Mouse (Mus musculus): Measurements from ENCODE around the gene Rdh16f2. TPM values are rescaled to one million over a fixed set of nuclear protein-coding genes. Genes with fewer than 3 reads are reported as not detected.
"Not testable (repeated sequence)": the region's sequence is repeated elsewhere in the genome, so short reads cannot be mapped to it uniquely, and the experiment has no call there.

The Rdh16f2 gene
- polyA plus RNA-seq, 1 experiment from 2014 or later: not detected

DNA sequence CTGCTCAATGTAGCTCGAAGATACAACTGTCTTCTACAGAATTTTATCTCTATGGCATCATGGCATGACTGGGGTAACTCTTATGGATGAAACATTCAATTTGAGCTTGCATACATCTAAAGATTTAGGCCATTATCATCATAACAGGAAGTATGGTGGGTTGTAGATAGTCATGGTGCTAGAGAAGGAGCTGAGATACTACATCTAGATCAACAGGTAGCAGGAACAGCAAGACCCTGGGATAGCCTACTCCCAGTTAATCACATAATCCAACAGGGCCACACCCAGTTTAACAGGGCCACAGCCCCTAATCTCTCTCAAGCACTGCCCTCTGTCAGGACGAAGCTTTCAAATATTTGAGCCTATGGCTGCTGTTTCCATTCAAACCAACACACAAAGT is 25.5 kb upstream of the Rdh16f2 start:
- H3K9me3 ChIP-seq (ENCODE audit: control insufficient read depth, low read length): no peaks in the 10 kb centered on the region
- H3K4me1 ChIP-seq (ENCODE audit: control insufficient read depth, insufficient read depth, low read depth, low read length): no peaks in the 10 kb centered on the region
- no peak for ATAC-seq
- H3K4me2 ChIP-seq (ENCODE audit: low read length): no peak overlapping the region
- no peaks in the 10 kb centered on the region for H3K36me3 ChIP-seq (ENCODE audit: control insufficient read depth, insufficient read depth, low read length)
- no peak overlapping the region for H3K9ac ChIP-seq (ENCODE audit: low read depth, low read length)
- WGBS: 78% methylated on average over 2 of the region's 2 CpGs
- no peak overlapping the region for H3K4me3 ChIP-seq (ENCODE audit: low read length)
- no peak overlapping the region for H3K27ac ChIP-seq (ENCODE audit: low read depth, low read length)
- H3K27me3 ChIP-seq (replicated peaks; ENCODE audit: control insufficient read depth, insufficient read depth, low read length): no peaks in the 10 kb centered on the region

DNA sequence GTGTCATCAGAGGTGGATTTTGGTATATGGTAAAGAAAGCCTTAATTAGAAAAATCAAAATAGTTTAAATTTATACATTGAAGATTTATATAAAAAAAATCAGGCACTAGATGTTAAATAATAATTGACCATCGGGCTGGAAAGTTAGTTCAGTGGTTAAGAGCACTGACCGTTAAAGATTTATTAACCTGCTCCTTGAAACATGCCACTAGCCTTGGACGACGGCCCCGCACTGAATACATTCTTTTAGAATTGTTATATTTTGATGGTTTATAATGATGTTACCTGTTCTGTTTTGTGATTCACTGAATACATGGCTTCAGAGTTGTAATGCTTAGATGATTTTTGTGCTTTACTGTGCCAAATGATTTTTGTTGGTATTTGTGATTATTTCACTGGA is 20.3 kb upstream of the Rdh16f2 start:
- H3K4me1 ChIP-seq (ENCODE audit: control insufficient read depth, insufficient read depth, low read depth, low read length); H3K9ac ChIP-seq (ENCODE audit: low read depth, low read length); H3K27ac ChIP-seq (ENCODE audit: low read depth, low read length); H3K27me3 ChIP-seq (replicated peaks; ENCODE audit: control insufficient read depth, insufficient read depth, low read length); H3K9me3 ChIP-seq (ENCODE audit: control insufficient read depth, low read length); H3K4me3 ChIP-seq (ENCODE audit: low read length); H3K36me3 ChIP-seq (ENCODE audit: control insufficient read depth, insufficient read depth, low read length); H3K4me2 ChIP-seq (ENCODE audit: low read length); ATAC-seq: not testable (repeated sequence)
- 92% methylated on average over 5 of the region's 5 CpGs for WGBS

DNA sequence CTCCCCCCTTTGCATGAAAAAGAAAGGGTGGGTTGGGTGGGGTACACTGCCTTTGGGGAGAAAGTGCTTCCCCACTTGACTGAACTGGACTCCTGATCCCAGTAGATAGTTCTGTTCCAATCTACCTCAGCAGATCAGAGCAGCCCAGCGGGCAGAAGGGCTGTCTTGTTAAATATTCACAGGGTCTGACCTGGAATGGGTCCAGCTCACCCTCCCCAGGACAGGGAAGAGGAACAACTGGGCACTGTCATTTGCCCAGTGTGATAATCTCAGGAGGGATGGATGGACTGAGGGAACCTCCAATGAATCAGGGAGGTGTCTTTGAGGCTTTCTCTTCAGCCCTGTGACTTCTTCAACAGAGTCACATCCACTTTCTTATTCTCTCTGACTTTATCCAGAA is 18.2 kb upstream of the Rdh16f2 start:
- no peaks in the 10 kb centered on the region for H3K36me3 ChIP-seq (ENCODE audit: control insufficient read depth, insufficient read depth, low read length)
- no peaks in the 10 kb centered on the region for H3K4me1 ChIP-seq (ENCODE audit: control insufficient read depth, insufficient read depth, low read depth, low read length)
- H3K27ac ChIP-seq (ENCODE audit: low read depth, low read length): no peak overlapping the region
- H3K4me2 ChIP-seq (ENCODE audit: low read length): no peak overlapping the region
- H3K4me3 ChIP-seq (ENCODE audit: low read length): no peak overlapping the region
- no peak for ATAC-seq
- H3K9me3 ChIP-seq (ENCODE audit: control insufficient read depth, low read length): no peaks in the 10 kb centered on the region
- WGBS: 100% methylated on average over 1 of the region's 1 CpGs
- H3K27me3 ChIP-seq (replicated peaks; ENCODE audit: control insufficient read depth, insufficient read depth, low read length): no peaks in the 10 kb centered on the region
- no peak overlapping the region for H3K9ac ChIP-seq (ENCODE audit: low read depth, low read length)

DNA sequence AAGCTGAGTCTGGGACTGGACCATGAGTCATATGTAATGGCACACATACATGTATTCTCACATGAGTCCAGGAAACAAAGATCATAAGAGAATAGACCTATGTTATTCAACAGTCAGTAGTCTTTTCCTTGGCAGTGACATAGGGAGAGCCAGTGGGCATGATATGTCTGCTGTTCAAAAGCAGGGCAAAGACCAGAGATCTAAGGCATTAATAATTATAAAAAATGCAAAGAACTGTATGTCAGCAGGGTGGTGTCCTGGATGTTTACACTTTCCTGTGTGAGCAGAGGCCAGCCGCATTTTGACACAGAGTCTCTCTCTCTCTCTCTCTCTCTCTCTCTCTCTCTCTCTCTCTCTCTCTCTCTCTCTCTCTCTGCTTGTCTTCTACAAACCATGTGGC is 16.6 kb upstream of the Rdh16f2 start, which contains the start of gene Rdh19:
Rdh19 (plus strand) TSS at position 301 of the 400 bp plus-strand sequence.
- H3K27me3 ChIP-seq (replicated peaks; ENCODE audit: control insufficient read depth, insufficient read depth, low read length): no peaks in the 10 kb centered on the region
- no peaks in the 10 kb centered on the region for H3K9me3 ChIP-seq (ENCODE audit: control insufficient read depth, low read length)
- H3K4me3 ChIP-seq (ENCODE audit: low read length): no peak within 1 kb of the TSS
- no peak within 1 kb of the TSS for H3K27ac ChIP-seq (ENCODE audit: low read depth, low read length)
- ATAC-seq: no peak
- WGBS: 86% methylated on average over 1 of the region's 1 CpGs
- H3K4me1 ChIP-seq (ENCODE audit: control insufficient read depth, insufficient read depth, low read depth, low read length): no peaks in the 10 kb centered on the region
- no peak within 1 kb of the TSS for H3K9ac ChIP-seq (ENCODE audit: low read depth, low read length)
- no peak within 1 kb of the TSS for H3K4me2 ChIP-seq (ENCODE audit: low read length)
- no peaks in the 10 kb centered on the region for H3K36me3 ChIP-seq (ENCODE audit: control insufficient read depth, insufficient read depth, low read length)

DNA sequence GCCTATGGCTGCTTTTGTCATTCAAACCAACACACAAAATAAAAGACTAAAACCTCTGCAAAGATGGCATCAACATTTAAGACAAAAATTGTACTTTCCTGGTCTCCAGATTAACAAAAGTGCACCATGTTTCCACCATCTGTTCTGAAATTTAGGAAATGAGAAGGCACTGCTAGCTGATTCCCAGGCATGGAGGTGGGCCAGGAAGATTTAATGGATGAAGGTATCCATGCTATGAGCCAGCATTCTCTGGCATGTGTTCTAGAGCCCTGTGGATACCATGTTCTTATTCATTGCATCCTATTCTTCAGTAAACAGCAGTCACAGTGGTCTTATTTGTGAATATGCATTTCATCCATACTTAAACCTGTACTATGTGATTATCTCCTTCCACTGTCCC is 9.9 kb upstream of the Rdh16f2 start:
- Histone ChIP-seq H3K4me3 (ENCODE audit: low read length) (no peak overlapping the region), H3K9ac (ENCODE audit: low read depth, low read length) (no peak overlapping the region), H3K36me3 (ENCODE audit: control insufficient read depth, insufficient read depth, low read length) (no peaks in the 10 kb centered on the region), H3K9me3 (ENCODE audit: control insufficient read depth, low read length) (no peaks in the 10 kb centered on the region), H3K4me1 (ENCODE audit: control insufficient read depth, insufficient read depth, low read depth, low read length) (no peaks in the 10 kb centered on the region), H3K4me2 (ENCODE audit: low read length) (no peak overlapping the region), H3K27ac (ENCODE audit: low read depth, low read length) (no peak overlapping the region), H3K27me3 (replicated peaks; ENCODE audit: control insufficient read depth, insufficient read depth, low read length) (no peaks in the 10 kb centered on the region)
- no peak for ATAC-seq

DNA sequence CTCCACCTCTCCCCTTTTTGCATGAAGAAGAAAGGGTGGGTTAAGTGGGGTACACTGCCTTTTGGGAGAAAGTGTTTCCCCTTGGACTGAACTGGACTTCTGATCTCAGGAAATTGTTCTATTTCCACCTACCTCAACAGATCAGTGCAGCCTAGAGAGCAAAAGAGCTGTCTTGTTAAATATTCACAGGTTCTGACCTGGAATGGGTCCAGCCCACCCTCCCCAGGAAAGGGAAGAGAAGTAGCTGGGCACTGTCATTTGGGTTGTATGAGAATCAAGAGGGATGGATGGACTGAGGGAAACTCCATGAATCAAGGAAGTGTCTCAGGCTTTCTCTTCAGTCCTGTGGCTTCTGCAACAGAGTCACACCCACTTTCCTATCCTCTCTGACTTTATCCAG is 1.3 kb upstream of the Rdh16f2 start:
- H3K4me1 ChIP-seq (ENCODE audit: control insufficient read depth, insufficient read depth, low read depth, low read length): no peaks in the 10 kb centered on the region
- H3K4me2 ChIP-seq (ENCODE audit: low read length): no peak overlapping the region
- H3K27ac ChIP-seq (ENCODE audit: low read depth, low read length): no peak overlapping the region
- no peak overlapping the region for H3K4me3 ChIP-seq (ENCODE audit: low read length)
- H3K9me3 ChIP-seq (ENCODE audit: control insufficient read depth, low read length): no peaks in the 10 kb centered on the region
- H3K9ac ChIP-seq (ENCODE audit: low read depth, low read length): no peak overlapping the region
- ATAC-seq: no peak
- no peaks in the 10 kb centered on the region for H3K27me3 ChIP-seq (replicated peaks; ENCODE audit: control insufficient read depth, insufficient read depth, low read length)
- H3K36me3 ChIP-seq (ENCODE audit: control insufficient read depth, insufficient read depth, low read length): no peaks in the 10 kb centered on the region

DNA sequence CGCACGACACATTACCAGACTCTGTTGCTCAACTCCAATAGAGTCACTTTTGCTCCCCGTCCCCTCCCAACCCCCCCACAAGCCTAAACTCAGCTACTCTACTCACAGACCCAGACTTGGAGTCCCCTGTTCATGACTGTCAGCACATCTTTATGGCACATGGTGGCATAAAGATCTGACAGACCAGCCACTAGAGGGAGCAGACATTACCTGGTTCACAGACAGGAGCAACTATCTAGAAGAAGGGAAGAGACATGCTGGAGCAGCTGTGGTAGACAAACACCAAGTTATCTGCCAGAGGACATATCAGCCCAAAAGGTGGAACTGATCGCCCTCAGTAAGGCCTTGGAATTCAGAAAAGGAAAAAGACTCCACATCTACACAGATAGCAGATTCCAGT is 6.2 kb downstream of the Rdh16f2 start:
- Histone ChIP-seq H3K27ac (ENCODE audit: low read depth, low read length) (no peak overlapping the region), H3K4me1 (ENCODE audit: control insufficient read depth, insufficient read depth, low read depth, low read length) (no peaks in the 10 kb centered on the region), H3K9ac (ENCODE audit: low read depth, low read length) (no peak overlapping the region), H3K27me3 (replicated peaks; ENCODE audit: control insufficient read depth, insufficient read depth, low read length) (no peaks in the 10 kb centered on the region), H3K4me2 (ENCODE audit: low read length) (no peak overlapping the region), H3K9me3 (ENCODE audit: control insufficient read depth, low read length) (no peaks in the 10 kb centered on the region; the same call in 1 of the 2 replicates), H3K4me3 (ENCODE audit: low read length) (no peak overlapping the region), H3K36me3 (ENCODE audit: control insufficient read depth, insufficient read depth, low read length) (no peaks in the 10 kb centered on the region)
- WGBS: 72% methylated on average over 4 of the region's 4 CpGs
- ATAC-seq: no peak

DNA sequence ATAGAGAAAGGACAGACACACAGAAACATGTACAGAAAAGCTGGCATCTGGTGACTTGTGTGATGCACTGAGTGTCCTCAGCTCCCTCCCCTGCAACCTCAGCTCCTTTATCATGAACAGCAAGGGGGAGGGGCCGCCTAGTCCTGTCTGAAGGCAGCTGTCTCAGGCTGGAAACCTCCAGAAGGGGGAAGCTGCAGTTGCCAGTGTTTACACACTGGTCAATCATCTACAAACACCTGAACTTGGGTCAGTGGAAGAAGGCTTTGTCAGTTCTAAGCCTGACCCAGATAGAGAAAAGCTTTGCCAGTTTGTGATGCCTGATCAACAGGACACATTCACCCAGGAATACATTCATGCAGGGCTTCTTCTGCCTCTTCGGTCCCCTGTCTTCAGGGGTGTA is 11.4 kb downstream of the Rdh16f2 start:
- 54% methylated on average over 2 of the region's 2 CpGs for WGBS
- no peak for ATAC-seq
- Histone ChIP-seq H3K4me1 (ENCODE audit: control insufficient read depth, insufficient read depth, low read depth, low read length) (no peaks in the 10 kb centered on the region), H3K9me3 (ENCODE audit: control insufficient read depth, low read length) (no peaks in the 10 kb centered on the region), H3K4me2 (ENCODE audit: low read length) (no peak overlapping the region), H3K27me3 (replicated peaks; ENCODE audit: control insufficient read depth, insufficient read depth, low read length) (no peaks in the 10 kb centered on the region), H3K9ac (ENCODE audit: low read depth, low read length) (no peak overlapping the region), H3K36me3 (ENCODE audit: control insufficient read depth, insufficient read depth, low read length) (no peaks in the 10 kb centered on the region), H3K27ac (ENCODE audit: low read depth, low read length) (no peak overlapping the region), H3K4me3 (ENCODE audit: low read length) (no peak overlapping the region)

DNA sequence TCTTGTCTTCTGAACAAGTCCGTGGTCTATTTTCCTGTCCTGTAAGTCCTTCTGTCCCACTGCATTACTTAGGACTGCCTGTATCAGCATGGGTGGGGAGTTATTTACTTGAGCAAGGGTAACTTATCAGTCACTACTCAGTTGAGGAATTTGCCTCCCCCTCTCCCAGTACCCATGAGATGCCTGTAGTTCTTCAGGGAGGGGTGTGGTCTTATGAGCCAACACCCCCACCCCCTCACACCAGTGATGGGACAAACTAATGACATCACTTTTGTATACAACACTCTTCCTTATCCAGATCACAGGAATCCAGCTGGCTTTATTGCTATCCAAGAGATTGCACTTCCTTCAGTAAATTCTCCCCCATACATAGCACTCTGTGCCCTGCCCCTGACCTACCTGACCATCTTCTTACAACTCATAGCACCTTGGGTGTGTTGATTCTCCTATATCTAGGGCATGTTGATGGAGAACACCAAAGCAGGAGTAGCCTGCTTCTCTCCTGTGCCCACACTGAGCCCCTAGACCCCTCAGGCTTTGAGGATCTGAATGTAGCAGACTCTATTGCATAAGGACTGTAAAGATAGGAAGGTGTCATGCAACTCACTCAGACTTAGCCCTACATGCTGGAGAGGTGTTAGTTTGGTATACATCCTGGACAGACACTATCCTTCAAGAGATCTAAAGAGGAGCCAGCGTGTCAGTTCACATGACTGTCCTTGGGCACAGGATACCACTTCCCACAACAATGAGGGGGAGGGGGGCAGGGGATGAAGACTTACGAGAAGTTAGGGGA is 12.2 kb downstream of the Rdh16f2 start:
- WGBS: 77% methylated on average over 3 of the region's 3 CpGs
- Histone ChIP-seq H3K4me3 (ENCODE audit: low read length) (no peak overlapping the region), H3K4me1 (ENCODE audit: control insufficient read depth, insufficient read depth, low read depth, low read length) (no peaks in the 10 kb centered on the region), H3K4me2 (ENCODE audit: low read length) (no peak overlapping the region), H3K9ac (ENCODE audit: low read depth, low read length) (no peak overlapping the region), H3K9me3 (ENCODE audit: control insufficient read depth, low read length) (no peaks in the 10 kb centered on the region), H3K36me3 (ENCODE audit: control insufficient read depth, insufficient read depth, low read length) (no peaks in the 10 kb centered on the region), H3K27me3 (replicated peaks; ENCODE audit: control insufficient read depth, insufficient read depth, low read length) (no peaks in the 10 kb centered on the region), H3K27ac (ENCODE audit: low read depth, low read length) (no peak overlapping the region)
- ATAC-seq: no peak

Measured in hindbrain, embryonic 16.5 days (tissue).